Mouse (Mus musculus): Measurements from ENCODE around the gene Pde6g. TPM values are rescaled to one million over a fixed set of nuclear protein-coding genes. Genes with fewer than 3 reads are reported as not detected.

Pde6g gene
- polyA plus RNA-seq, 2 experiments, result 0.31 TPM; not detected in 1

GRCm38 (mm10) chr11:120452246-120452645, 1.1 kb downstream of the Pde6g start:
- Histone ChIP-seq H3K9ac (ENCODE audit: low read depth, low read length, severe bottlenecking) (no peak overlapping the region), H3K27ac (replicated peaks; ENCODE audit: low read depth, low read length) (no peak overlapping the region), H3K4me3 (replicated peaks; ENCODE audit: low read length) (no peak overlapping the region), H3K4me2 (replicated peaks; ENCODE audit: low read depth, low read length, severe bottlenecking) (no peak overlapping the region), H3K27me3 (ENCODE audit: control insufficient read depth, insufficient read depth, low read length) (no peaks in the 10 kb centered on the region), H3K9me3 (ENCODE audit: control insufficient read depth, low read length) (no peaks in the 10 kb centered on the region), H3K36me3 (ENCODE audit: control insufficient read depth, insufficient read depth, low read length) (no peaks in the 10 kb centered on the region), H3K4me1 (ENCODE audit: control insufficient read depth, insufficient read depth, low read length) (peaks cover 3% of the 10 kb centered on the region)
- 67% methylated on average over 3 of the region's 3 CpGs for WGBS
- ATAC-seq (ENCODE audit: low FRiP score, low read depth) (no peak), DNase-seq (ENCODE audit: low spot score) (no peak)
- no peak for TF ChIP-seq POLR2A (IDR thresholded peaks at IDR 0.05; ENCODE audit: borderline replicate concordance, extremely low read depth, insufficient read depth, insufficient read length)

GRCm38 (mm10) chr11:120447179-120447578, 6.1 kb downstream of the Pde6g start:
- 82% methylated on average over 7 of the region's 7 CpGs for WGBS
- H3K36me3 ChIP-seq (ENCODE audit: control insufficient read depth, insufficient read depth, low read length), result no peaks in the 10 kb centered on the region
- no peak overlapping the region for H3K4me2 ChIP-seq (replicated peaks; ENCODE audit: low read depth, low read length, severe bottlenecking)
- no peak for TF ChIP-seq POLR2A (IDR thresholded peaks at IDR 0.05; ENCODE audit: borderline replicate concordance, extremely low read depth, insufficient read depth, insufficient read length)
- H3K4me3 ChIP-seq (replicated peaks; ENCODE audit: low read length), result no peak overlapping the region
- H3K9me3 ChIP-seq (ENCODE audit: control insufficient read depth, low read length), result no peaks in the 10 kb centered on the region
- no peaks in the 10 kb centered on the region for H3K4me1 ChIP-seq (ENCODE audit: control insufficient read depth, insufficient read depth, low read length)
- ATAC-seq (ENCODE audit: low FRiP score, low read depth) (no peak), DNase-seq (ENCODE audit: low spot score) (no peak)
- no peak overlapping the region for H3K9ac ChIP-seq (ENCODE audit: low read depth, low read length, severe bottlenecking)
- H3K27me3 ChIP-seq (ENCODE audit: control insufficient read depth, insufficient read depth, low read length), result no peaks in the 10 kb centered on the region
- no peak overlapping the region for H3K27ac ChIP-seq (replicated peaks; ENCODE audit: low read depth, low read length)

DNA sequence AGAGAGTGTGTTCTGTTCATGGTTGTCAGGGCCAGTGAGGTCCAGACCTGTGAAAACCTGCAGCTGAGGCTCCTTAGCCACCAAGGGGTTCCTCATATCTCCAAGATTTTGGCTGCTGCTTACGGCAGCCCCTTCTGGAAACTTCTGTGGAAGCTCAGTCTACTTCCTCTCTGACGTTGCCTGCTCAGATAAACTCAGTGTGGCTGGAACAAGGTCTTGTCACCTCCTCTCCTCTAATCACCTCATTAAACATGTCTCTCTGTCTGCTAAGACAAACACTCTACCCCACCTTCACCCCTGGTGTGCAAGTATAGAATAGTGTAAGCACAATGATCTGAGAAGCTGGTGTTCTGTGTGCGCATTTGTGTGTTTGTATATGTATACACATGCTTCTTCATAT, 7.8 kb downstream of the Pde6g start:
- DNase-seq (ENCODE audit: low spot score), result no peak
- no peak for TF ChIP-seq POLR2A (IDR thresholded peaks at IDR 0.05; ENCODE audit: borderline replicate concordance, extremely low read depth, insufficient read depth, insufficient read length)
- no peak overlapping the region for H3K27ac ChIP-seq (replicated peaks; ENCODE audit: low read depth, low read length)
- H3K27me3 ChIP-seq (ENCODE audit: control insufficient read depth, insufficient read depth, low read length), result no peaks in the 10 kb centered on the region
- H3K9me3 ChIP-seq (ENCODE audit: control insufficient read depth, low read length), result no peaks in the 10 kb centered on the region
- ATAC-seq (ENCODE audit: low FRiP score, low read depth), result no peak
- H3K4me2 ChIP-seq (replicated peaks; ENCODE audit: low read depth, low read length, severe bottlenecking), result no peak overlapping the region
- H3K36me3 ChIP-seq (ENCODE audit: control insufficient read depth, insufficient read depth, low read length), result no peaks in the 10 kb centered on the region
- H3K4me3 ChIP-seq (replicated peaks; ENCODE audit: low read length), result no peak overlapping the region
- H3K9ac ChIP-seq (ENCODE audit: low read depth, low read length, severe bottlenecking), result no peak overlapping the region
- WGBS, result 73% methylated on average over 3 of the region's 3 CpGs
- no peaks in the 10 kb centered on the region for H3K4me1 ChIP-seq (ENCODE audit: control insufficient read depth, insufficient read depth, low read length)

- Histone ChIP-seq H3K4me1 (ENCODE audit: control insufficient read depth, insufficient read depth, low read length) (no peaks in the 10 kb centered on the region), H3K9ac (ENCODE audit: low read depth, low read length, severe bottlenecking) (no peak overlapping the region), H3K9me3 (ENCODE audit: control insufficient read depth, low read length) (no peaks in the 10 kb centered on the region), H3K4me2 (replicated peaks; ENCODE audit: low read depth, low read length, severe bottlenecking) (no peak overlapping the region), H3K27ac (replicated peaks; ENCODE audit: low read depth, low read length) (no peak overlapping the region), H3K27me3 (ENCODE audit: control insufficient read depth, insufficient read depth, low read length) (no peaks in the 10 kb centered on the region), H3K4me3 (replicated peaks; ENCODE audit: low read length) (no peak overlapping the region), H3K36me3 (ENCODE audit: control insufficient read depth, insufficient read depth, low read length) (no peaks in the 10 kb centered on the region)
- ATAC-seq (ENCODE audit: low FRiP score, low read depth) (no peak), DNase-seq (ENCODE audit: low spot score) (no peak)
- TF ChIP-seq POLR2A (IDR thresholded peaks at IDR 0.05; ENCODE audit: borderline replicate concordance, extremely low read depth, insufficient read depth, insufficient read length), result no peak
- 66% methylated on average over 6 of the region's 6 CpGs for WGBS
These were observed 9.2 kb downstream of the Pde6g start for GRCm38 (mm10) chr11:120444106-120444505.

DNA sequence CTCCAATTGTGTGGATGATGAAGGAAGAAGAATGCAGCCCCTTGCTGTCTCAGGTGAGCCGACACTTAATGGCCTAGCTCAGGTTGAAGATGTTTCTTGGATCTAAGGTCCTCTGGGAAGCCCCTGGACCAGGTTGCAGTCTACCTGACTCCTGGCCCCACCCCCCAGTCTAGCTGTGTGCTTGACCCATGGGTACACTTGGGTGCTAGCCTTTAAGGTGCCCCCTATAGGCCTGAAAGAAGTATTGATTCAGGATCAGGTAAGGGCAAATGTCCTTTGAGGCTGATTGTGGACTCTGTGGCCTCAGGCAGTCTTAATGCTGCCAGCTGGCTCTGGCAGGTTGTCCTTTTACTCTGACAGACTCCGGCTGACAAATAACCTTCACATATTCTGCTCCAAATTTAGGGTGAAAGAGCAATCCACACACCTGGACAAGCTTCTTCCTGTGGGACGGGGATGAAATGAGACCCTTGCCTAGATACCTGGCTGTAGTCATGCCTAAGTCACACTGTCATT, 10.5 kb downstream of the Pde6g start:
- WGBS, result 77% methylated on average over 3 of the region's 3 CpGs
- ATAC-seq (ENCODE audit: low FRiP score, low read depth), result no peak

GRCm38 (mm10) chr11:120442344-120442743, 11.0 kb downstream of the Pde6g start, which contains the start of gene Tspan10:
Tspan10 (plus strand) TSS chr11:120442644.
- Histone ChIP-seq H3K9me3 (ENCODE audit: control insufficient read depth, low read length) (no peaks in the 10 kb centered on the region), H3K4me3 (replicated peaks; ENCODE audit: low read length) (no peak within 1 kb of the TSS), H3K27ac (replicated peaks; ENCODE audit: low read depth, low read length) (no peak within 1 kb of the TSS), H3K36me3 (ENCODE audit: control insufficient read depth, insufficient read depth, low read length) (no peaks in the 10 kb centered on the region), H3K4me2 (replicated peaks; ENCODE audit: low read depth, low read length, severe bottlenecking) (no peak within 1 kb of the TSS), H3K9ac (ENCODE audit: low read depth, low read length, severe bottlenecking) (no peak within 1 kb of the TSS; the same call in 1 of the 2 replicates), H3K4me1 (ENCODE audit: control insufficient read depth, insufficient read depth, low read length) (no peaks in the 10 kb centered on the region), H3K27me3 (ENCODE audit: control insufficient read depth, insufficient read depth, low read length) (no peaks in the 10 kb centered on the region)
- no peak for DNase-seq (ENCODE audit: low spot score)
- WGBS, result 91% methylated on average over 3 of the region's 3 CpGs
- ATAC-seq (ENCODE audit: low FRiP score, low read depth), result no peak
- TF ChIP-seq POLR2A (IDR thresholded peaks at IDR 0.05; ENCODE audit: borderline replicate concordance, extremely low read depth, insufficient read depth, insufficient read length), result no peak

More for the DNA sequence above, 10.5 kb downstream of the Pde6g start:
- Histone ChIP-seq H3K27me3 (ENCODE audit: control insufficient read depth, insufficient read depth, low read length) (no peaks in the 10 kb centered on the region), H3K27ac (replicated peaks; ENCODE audit: low read depth, low read length) (no peak overlapping the region), H3K4me1 (ENCODE audit: control insufficient read depth, insufficient read depth, low read length) (no peaks in the 10 kb centered on the region), H3K4me3 (replicated peaks; ENCODE audit: low read length) (no peak overlapping the region), H3K4me2 (replicated peaks; ENCODE audit: low read depth, low read length, severe bottlenecking) (no peak overlapping the region), H3K36me3 (ENCODE audit: control insufficient read depth, insufficient read depth, low read length) (no peaks in the 10 kb centered on the region), H3K9me3 (ENCODE audit: control insufficient read depth, low read length) (no peaks in the 10 kb centered on the region), H3K9ac (ENCODE audit: low read depth, low read length, severe bottlenecking) (no peak overlapping the region)
- no peak for TF ChIP-seq POLR2A (IDR thresholded peaks at IDR 0.05; ENCODE audit: borderline replicate concordance, extremely low read depth, insufficient read depth, insufficient read length)
- no peak for DNase-seq (ENCODE audit: low spot score)

All from limb, embryonic 14.5 days (tissue).